Mouse (Mus musculus): Measurements from ENCODE around the gene Btrc.

GRCm38 (mm10) chr19:45437175-45437574, 73.6 kb downstream of the Btrc start:
- TF ChIP-seq CTCF (IDR thresholded peaks at IDR 0.05; ENCODE audit: low read depth, low read length), result no peak
- no peak for TF ChIP-seq POLR2A (IDR thresholded peaks at IDR 0.05; ENCODE audit: borderline replicate concordance, low read depth, low read length)
